In genomic region chr3:88535005-88535404, GRCm38 (mm10) we compare ENCODE assay signal across 10 mouse cellular contexts. TPM values are rescaled to one million over a fixed set of nuclear protein-coding genes. Genes with fewer than 3 reads are reported as not detected.
DNase-seq lines count a peak whose midpoint lies in the region; ATAC-seq lines count a peak whose summit lies in the region.
"Had no signal": no experiment of that assay in that cellular context is flagged by ENCODE, and none has a peak within 500 bp of the region (broad histone marks: within the 10 kb centered on the region; RNA-seq: fewer than 3 reads in every experiment).

No protein-coding gene starts in this region.

- H3K4me3 ChIP-seq in lung, embryonic 15.5 days = peak overlapping the region; percentile 89
- H3K4me3 ChIP-seq in forebrain, embryonic 15.5 days = peak overlapping the region; percentile 93
- peak overlapping the region; percentile 75 for H3K4me3 ChIP-seq in limb, embryonic 12.5 days (replicated peaks)
- peak overlapping the region; percentile 67; the same call in 1 of the 2 replicates for H3K4me3 ChIP-seq in stomach, embryonic 16.5 days (replicated peaks; ENCODE audit: low read length)

- H3K4me2 ChIP-seq in lung, embryonic 15.5 days = peak overlapping the region; percentile 87
- peak overlapping the region; percentile 93 for H3K4me2 ChIP-seq in forebrain, embryonic 15.5 days (replicated peaks)
- H3K4me2 ChIP-seq in limb, embryonic 12.5 days = peak overlapping the region; percentile 94
- peak overlapping the region; percentile 79 for H3K4me2 ChIP-seq in stomach, embryonic 16.5 days (ENCODE audit: low read depth, low read length)

- no peak for DNase-seq in lung, adult 18-20 months
- DNase-seq in gastrocnemius, postnatal 36 days = no peak
- DNase-seq: heart, adult 18-20 months; layer of hippocampus, postnatal 36 days had no signal

- WGBS in lung, embryonic 15.5 days = 14% methylated on average over 3 of the region's 3 CpGs
- 2% methylated on average over 3 of the region's 3 CpGs for WGBS in forebrain, embryonic 15.5 days
- 23% methylated on average over 3 of the region's 3 CpGs for WGBS in limb, embryonic 12.5 days
- 25% methylated on average over 3 of the region's 3 CpGs for WGBS in stomach, embryonic 16.5 days

- H3K27ac ChIP-seq in lung, embryonic 15.5 days = no peak overlapping the region
- peak overlapping the region; percentile 100 for H3K27ac ChIP-seq in forebrain, embryonic 15.5 days (replicated peaks)
- H3K27ac ChIP-seq in limb, embryonic 12.5 days = peak overlapping the region; percentile 99
- no peak overlapping the region for H3K27ac ChIP-seq in stomach, embryonic 16.5 days (ENCODE audit: low read length)

- no peaks in the 10 kb centered on the region for H3K9me3 ChIP-seq in lung, embryonic 15.5 days
- H3K9me3 ChIP-seq in forebrain, embryonic 15.5 days = no peaks in the 10 kb centered on the region
- no peaks in the 10 kb centered on the region for H3K9me3 ChIP-seq in limb, embryonic 12.5 days
- H3K9me3 ChIP-seq in stomach, embryonic 16.5 days (replicated peaks; ENCODE audit: control insufficient read depth, low read length) = no peaks in the 10 kb centered on the region

- H3K9ac ChIP-seq in lung, embryonic 15.5 days = peak overlapping the region; percentile 96
- H3K9ac ChIP-seq in forebrain, embryonic 15.5 days (replicated peaks) = peak overlapping the region; percentile 99
- peak overlapping the region; percentile 97 for H3K9ac ChIP-seq in limb, embryonic 12.5 days (replicated peaks)
- H3K9ac ChIP-seq in stomach, embryonic 16.5 days (ENCODE audit: low read length) = peak overlapping the region; percentile 66

- peaks cover 64% of the 10 kb centered on the region for H3K4me1 ChIP-seq in lung, embryonic 15.5 days
- peaks cover 67% of the 10 kb centered on the region for H3K4me1 ChIP-seq in forebrain, embryonic 15.5 days
- H3K4me1 ChIP-seq in limb, embryonic 12.5 days (replicated peaks) = peaks cover 57% of the 10 kb centered on the region
- H3K4me1 ChIP-seq in stomach, embryonic 16.5 days (ENCODE audit: control insufficient read depth, insufficient read depth, low read length) = peaks cover 56% of the 10 kb centered on the region

- no peak for ATAC-seq in lung, embryonic 15.5 days (ENCODE audit: borderline replicate concordance, extremely low read depth, low FRiP score, low TSS enrichment)
- ATAC-seq in forebrain, embryonic 15.5 days (replicated peaks) = no peak
- ATAC-seq in limb, embryonic 12.5 days (ENCODE audit: insufficient number of reproducible peaks, insufficient read depth, low FRiP score, low TSS enrichment, low read depth) = no peak
- no peak for ATAC-seq in stomach, embryonic 16.5 days (ENCODE audit: insufficient read depth, low FRiP score)
- no peak for ATAC-seq in activated CD4-positive, CD25-positive, alpha-beta regulatory T cell, adult 4 months

- intact Hi-C loops in gastrocnemius, postnatal 36 days (cut with DNase I) = no loop called here

- no peaks in the 10 kb centered on the region for H3K27me3 ChIP-seq in lung, embryonic 15.5 days
- H3K27me3 ChIP-seq in forebrain, embryonic 15.5 days = no peaks in the 10 kb centered on the region
- H3K27me3 ChIP-seq in limb, embryonic 12.5 days = no peaks in the 10 kb centered on the region
- H3K27me3 ChIP-seq in stomach, embryonic 16.5 days (ENCODE audit: control insufficient read depth, insufficient read depth, low read length) = no peaks in the 10 kb centered on the region

- peaks cover 37% of the 10 kb centered on the region for H3K36me3 ChIP-seq in lung, embryonic 15.5 days
- H3K36me3 ChIP-seq in forebrain, embryonic 15.5 days = peaks cover 32% of the 10 kb centered on the region
- peaks cover 55% of the 10 kb centered on the region for H3K36me3 ChIP-seq in limb, embryonic 12.5 days
- H3K36me3 ChIP-seq in stomach, embryonic 16.5 days (ENCODE audit: control insufficient read depth, insufficient read depth, low read length) = peaks cover 12% of the 10 kb centered on the region

RNA-seq across cellular contexts. Expression of gene Mex3a, which starts 2.8 kb away (rescaled TPM):
- polyA plus RNA-seq in lung, embryonic 15.5 days (2015; fragmentation: Nextera tagmentation; extraction: Ambion mirVana) = 15.8 and 16.8 TPM in 2 replicates
- polyA plus RNA-seq in forebrain, embryonic 15.5 days (2015; fragmentation: Nextera tagmentation; extraction: Ambion mirVana) = 50.6 and 55.6 TPM in 2 replicates
- 37.4 and 38.0 TPM in 2 replicates for polyA plus RNA-seq in limb, embryonic 12.5 days (2016; fragmentation: Nextera tagmentation; extraction: Ambion mirVana)
- polyA plus RNA-seq in stomach, embryonic 16.5 days (2015; fragmentation: Nextera tagmentation; extraction: Ambion mirVana) = 9.9 and 11.4 TPM in 2 replicates
- under 1 TPM; 0.17 to 0.33 TPM for total RNA-seq in gastrocnemius, postnatal 36 days (2021)
- polyA plus RNA-seq in activated CD4-positive, CD25-positive, alpha-beta regulatory T cell, adult 4 months (2017; shearing (Covaris generic)) = under 1 TPM; 0.10 to 0.81 TPM

RNA-seq across cellular contexts. Expression of gene Rab25, which starts 13.1 kb away (rescaled TPM):
- polyA plus RNA-seq in lung, embryonic 15.5 days (2015; fragmentation: Nextera tagmentation; extraction: Ambion mirVana) = 33.1 and 36.4 TPM in 2 replicates
- polyA plus RNA-seq in forebrain, embryonic 15.5 days (2015; fragmentation: Nextera tagmentation; extraction: Ambion mirVana) = 0.15 and 0.28 TPM in 2 replicates
- 2.6 and 3.5 TPM in 2 replicates for polyA plus RNA-seq in limb, embryonic 12.5 days (2016; fragmentation: Nextera tagmentation; extraction: Ambion mirVana)
- 144 and 197 TPM in 2 replicates for polyA plus RNA-seq in stomach, embryonic 16.5 days (2015; fragmentation: Nextera tagmentation; extraction: Ambion mirVana)
- not detected for total RNA-seq in gastrocnemius, postnatal 36 days (2021)
- not detected for polyA plus RNA-seq in activated CD4-positive, CD25-positive, alpha-beta regulatory T cell, adult 4 months (2017; shearing (Covaris generic))
- total RNA-seq: common myeloid progenitor, adult 5-6 weeks had no signal

RNA-seq across cellular contexts. Expression of gene Lamtor2, which starts 17.9 kb away (rescaled TPM):
- 165 and 178 TPM in 2 replicates for polyA plus RNA-seq in lung, embryonic 15.5 days (2015; fragmentation: Nextera tagmentation; extraction: Ambion mirVana)
- polyA plus RNA-seq in forebrain, embryonic 15.5 days (2015; fragmentation: Nextera tagmentation; extraction: Ambion mirVana) = 169 and 187 TPM in 2 replicates
- 134 and 139 TPM in 2 replicates for polyA plus RNA-seq in limb, embryonic 12.5 days (2016; fragmentation: Nextera tagmentation; extraction: Ambion mirVana)
- 188 and 190 TPM in 2 replicates for polyA plus RNA-seq in stomach, embryonic 16.5 days (2015; fragmentation: Nextera tagmentation; extraction: Ambion mirVana)
- 10 to 100 TPM; 70.6 to 76.1 TPM for total RNA-seq in gastrocnemius, postnatal 36 days (2021)
- polyA plus RNA-seq in activated CD4-positive, CD25-positive, alpha-beta regulatory T cell, adult 4 months (2017; shearing (Covaris generic)) = 100 to 1,000 TPM; 132 to 197 TPM

RNA-seq across cellular contexts. Expression of gene Ubqln4, which starts 18.6 kb away (rescaled TPM):
- 46.4 and 49.4 TPM in 2 replicates for polyA plus RNA-seq in lung, embryonic 15.5 days (2015; fragmentation: Nextera tagmentation; extraction: Ambion mirVana)
- 45.8 and 47.6 TPM in 2 replicates for polyA plus RNA-seq in forebrain, embryonic 15.5 days (2015; fragmentation: Nextera tagmentation; extraction: Ambion mirVana)
- polyA plus RNA-seq in limb, embryonic 12.5 days (2016; fragmentation: Nextera tagmentation; extraction: Ambion mirVana) = 62.6 and 67.0 TPM in 2 replicates
- 33.3 and 34.0 TPM in 2 replicates for polyA plus RNA-seq in stomach, embryonic 16.5 days (2015; fragmentation: Nextera tagmentation; extraction: Ambion mirVana)
- total RNA-seq in gastrocnemius, postnatal 36 days (2021) = 10 to 100 TPM; 73.6 to 77.4 TPM
- 10 to 100 TPM; 10.9 to 14.0 TPM for polyA plus RNA-seq in activated CD4-positive, CD25-positive, alpha-beta regulatory T cell, adult 4 months (2017; shearing (Covaris generic))

RNA-seq across cellular contexts. Expression of gene Lmna, which starts 25.2 kb away (rescaled TPM):
- polyA plus RNA-seq in lung, embryonic 15.5 days (2015; fragmentation: Nextera tagmentation; extraction: Ambion mirVana) = 111 and 121 TPM in 2 replicates
- 23.4 and 27.5 TPM in 2 replicates for polyA plus RNA-seq in forebrain, embryonic 15.5 days (2015; fragmentation: Nextera tagmentation; extraction: Ambion mirVana)
- 51.8 and 56.4 TPM in 2 replicates for polyA plus RNA-seq in limb, embryonic 12.5 days (2016; fragmentation: Nextera tagmentation; extraction: Ambion mirVana)
- polyA plus RNA-seq in stomach, embryonic 16.5 days (2015; fragmentation: Nextera tagmentation; extraction: Ambion mirVana) = 266 and 298 TPM in 2 replicates
- 10 to 100 TPM; 75.3 to 79.8 TPM for total RNA-seq in gastrocnemius, postnatal 36 days (2021)
- 1 to 10 TPM; 4.6 to 6.4 TPM for polyA plus RNA-seq in activated CD4-positive, CD25-positive, alpha-beta regulatory T cell, adult 4 months (2017; shearing (Covaris generic))

Comparison
In these comparisons a context has a peak if more than half of its experiments do, and no peak if none do; other contexts are left out.
1. H3K27ac ChIP-seq: peak in forebrain, embryonic 15.5 days (single experiment) and limb, embryonic 12.5 days (single experiment); none in lung, embryonic 15.5 days (single experiment) and stomach, embryonic 16.5 days (single experiment).
2. Peak in every context shown above with its lines, with median percentiles within 50 percentile points of each other: H3K4me2 ChIP-seq, H3K4me3 ChIP-seq and H3K9ac ChIP-seq.